Mouse (Mus musculus): ENCODE data around the gene Hist1h2bf. TPM values are rescaled to one million over a fixed set of nuclear protein-coding genes. Genes with fewer than 3 reads are reported as not detected.
"Not testable (repeated sequence)": the region's sequence is repeated elsewhere in the genome, so short reads cannot be mapped to it uniquely, and the experiment has no call there.

Hist1h2bf gene
- polyA plus RNA-seq, 1 experiment from 2014 or later = 6.7 TPM

DNA sequence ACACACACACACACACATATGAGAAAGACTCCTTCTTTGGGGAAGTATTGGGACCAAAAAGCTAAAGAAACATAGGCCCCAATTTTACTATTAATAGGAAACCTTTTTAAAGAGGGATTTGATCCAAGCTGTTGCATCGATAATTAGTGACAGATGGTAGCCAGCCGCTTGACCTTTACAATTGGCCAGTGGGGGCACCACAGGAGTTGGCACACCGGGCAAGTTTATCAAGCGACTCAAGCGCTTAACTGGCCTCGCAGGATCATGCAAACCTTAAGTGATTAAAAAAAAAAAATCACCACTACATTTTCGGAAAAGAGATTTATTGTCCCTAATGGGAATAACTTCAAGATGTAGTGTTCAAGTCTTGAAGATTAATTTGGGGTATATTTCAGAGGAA lies 18.6 kb upstream of the Hist1h2bf start:
- no peak overlapping the region for H3K4me3 ChIP-seq (ENCODE audit: low read length)
- H3K4me2 ChIP-seq (replicated peaks; ENCODE audit: low read depth, low read length) = no peak overlapping the region
- H3K27me3 ChIP-seq (ENCODE audit: control insufficient read depth, insufficient read depth, low read length) = no peaks in the 10 kb centered on the region
- no peaks in the 10 kb centered on the region for H3K36me3 ChIP-seq (ENCODE audit: control insufficient read depth, insufficient read depth, low read length)
- no peaks in the 10 kb centered on the region for H3K9me3 ChIP-seq (ENCODE audit: control insufficient read depth, low read length)
- no peaks in the 10 kb centered on the region for H3K4me1 ChIP-seq (ENCODE audit: control insufficient read depth, insufficient read depth, low read length)
- H3K27ac ChIP-seq (ENCODE audit: low read depth, low read length) = peak overlapping the region; percentile 80
- 72% methylated on average over 7 of the region's 7 CpGs for WGBS
- H3K9ac ChIP-seq (ENCODE audit: low read depth, low read length) = no peak overlapping the region
- ATAC-seq (ENCODE audit: low FRiP score, low TSS enrichment) = no peak

DNA sequence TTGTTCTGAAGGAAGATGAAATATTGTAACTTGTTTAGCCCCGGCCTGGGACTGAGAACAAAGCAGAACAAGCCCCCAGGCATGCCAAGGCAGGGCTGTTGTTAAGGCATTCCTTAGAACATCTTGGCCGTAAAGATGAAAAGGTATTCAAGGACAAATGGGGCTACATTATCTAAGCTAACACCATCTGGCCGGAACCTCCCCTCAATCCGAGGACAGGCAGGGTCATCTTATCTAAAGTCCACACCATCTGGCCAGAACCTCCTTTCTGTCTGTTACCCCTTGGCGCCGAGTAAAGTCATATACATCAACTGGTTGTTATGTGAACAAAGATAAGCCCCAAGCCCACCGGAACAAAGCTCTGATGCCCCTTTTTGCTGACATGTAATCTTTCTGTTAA lies 17.9 kb upstream of the Hist1h2bf start:
- not testable (repeated sequence) for H3K36me3 ChIP-seq (ENCODE audit: control insufficient read depth, insufficient read depth, low read length); H3K4me2 ChIP-seq (replicated peaks; ENCODE audit: low read depth, low read length); H3K27ac ChIP-seq (ENCODE audit: low read depth, low read length); H3K4me1 ChIP-seq (ENCODE audit: control insufficient read depth, insufficient read depth, low read length); H3K27me3 ChIP-seq (ENCODE audit: control insufficient read depth, insufficient read depth, low read length); ATAC-seq (ENCODE audit: low FRiP score, low TSS enrichment); H3K9me3 ChIP-seq (ENCODE audit: control insufficient read depth, low read length); H3K9ac ChIP-seq (ENCODE audit: low read depth, low read length); H3K4me3 ChIP-seq (ENCODE audit: low read length)
- WGBS = 85% methylated on average over 7 of the region's 7 CpGs

DNA sequence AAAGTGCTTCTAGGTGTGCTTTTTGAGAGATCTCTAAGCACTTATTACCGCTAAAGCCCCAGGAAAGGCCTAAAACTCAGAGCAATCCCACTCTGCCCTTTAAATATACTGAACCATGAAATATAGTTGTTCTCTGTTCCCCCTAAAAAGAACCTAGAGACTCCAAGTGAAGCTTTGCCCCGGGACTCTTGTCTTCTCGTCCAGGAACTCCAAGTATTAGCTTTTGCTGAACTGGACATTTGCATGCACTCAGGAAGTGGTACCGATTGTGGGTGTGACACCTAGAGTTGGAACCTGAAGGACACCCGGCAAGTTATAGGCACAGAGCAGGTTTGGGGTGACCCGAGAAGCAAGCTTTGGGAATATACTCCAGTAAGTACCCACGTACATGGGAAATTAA lies 17.2 kb upstream of the Hist1h2bf start:
- H3K4me2 ChIP-seq (replicated peaks; ENCODE audit: low read depth, low read length) = no peak overlapping the region
- 98% methylated on average over 7 of the region's 7 CpGs for WGBS
- no peaks in the 10 kb centered on the region for H3K36me3 ChIP-seq (ENCODE audit: control insufficient read depth, insufficient read depth, low read length)
- no peaks in the 10 kb centered on the region for H3K9me3 ChIP-seq (ENCODE audit: control insufficient read depth, low read length)
- H3K27ac ChIP-seq (ENCODE audit: low read depth, low read length) = no peak overlapping the region
- no peaks in the 10 kb centered on the region for H3K4me1 ChIP-seq (ENCODE audit: control insufficient read depth, insufficient read depth, low read length)
- H3K4me3 ChIP-seq (ENCODE audit: low read length) = no peak overlapping the region
- no peak overlapping the region for H3K9ac ChIP-seq (ENCODE audit: low read depth, low read length)
- no peak for ATAC-seq (ENCODE audit: low FRiP score, low TSS enrichment)
- H3K27me3 ChIP-seq (ENCODE audit: control insufficient read depth, insufficient read depth, low read length) = no peaks in the 10 kb centered on the region

DNA sequence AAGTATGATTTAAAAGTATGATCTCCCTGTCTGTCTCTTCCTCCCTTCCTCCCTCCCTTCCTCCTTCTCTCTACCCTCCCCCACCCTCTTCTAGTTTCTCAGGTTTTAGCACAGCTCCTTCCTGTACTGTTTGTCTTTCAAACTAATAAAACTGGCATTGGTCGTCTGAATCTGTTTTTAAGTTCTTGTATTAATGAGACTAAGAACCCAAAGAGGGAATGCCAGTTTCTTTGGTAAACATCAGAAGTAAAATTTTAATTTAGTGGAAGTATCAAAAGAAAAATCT lies 12.9 kb upstream of the Hist1h2bf start:
- H3K27me3 ChIP-seq (ENCODE audit: control insufficient read depth, insufficient read depth, low read length) = no peaks in the 10 kb centered on the region
- WGBS = 3% methylated on average over 1 of the region's 1 CpGs

DNA sequence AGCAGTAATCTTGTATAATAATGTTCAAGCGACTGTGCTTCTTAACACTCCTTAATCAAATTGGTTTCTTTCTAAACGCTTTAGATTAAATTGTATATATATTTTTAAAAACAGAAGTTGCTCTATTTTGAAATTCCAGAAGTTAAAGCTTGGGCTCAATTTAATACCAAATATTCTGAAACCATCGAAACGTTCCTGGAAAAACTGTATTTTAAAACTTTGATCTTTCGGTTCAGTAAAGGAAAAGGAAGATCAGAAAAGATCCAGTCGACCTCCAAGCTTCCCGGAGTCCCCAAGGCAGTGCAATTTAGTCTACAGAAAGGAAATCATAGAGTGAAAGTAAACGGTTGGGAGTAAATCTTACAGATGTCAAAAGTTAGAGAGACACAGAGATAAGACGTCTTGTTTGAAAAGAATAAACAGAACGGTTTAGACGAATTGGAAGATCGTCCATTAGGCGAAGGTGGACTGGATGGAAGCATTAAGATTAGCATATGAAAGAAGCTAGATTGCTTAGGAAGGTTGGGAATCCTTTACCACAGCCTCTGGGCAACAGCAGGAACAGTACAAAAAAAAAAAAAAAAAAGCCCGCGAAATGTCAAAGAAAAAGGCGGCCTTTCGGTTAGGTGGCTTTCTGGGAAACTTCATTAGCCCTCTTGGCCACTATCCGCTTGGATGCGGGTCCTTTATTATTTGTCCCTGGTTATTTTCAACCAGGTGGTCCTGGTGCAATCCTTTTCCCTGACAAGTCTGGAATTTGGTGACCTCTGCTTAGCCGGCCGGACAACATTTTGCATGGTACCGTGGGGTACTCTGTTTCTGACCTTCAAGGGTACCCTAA lies 12.3 kb upstream of the Hist1h2bf start:
- no peaks in the 10 kb centered on the region for H3K36me3 ChIP-seq (ENCODE audit: control insufficient read depth, insufficient read depth, low read length)
- H3K27me3 ChIP-seq (ENCODE audit: control insufficient read depth, insufficient read depth, low read length) = no peaks in the 10 kb centered on the region
- ATAC-seq (ENCODE audit: low FRiP score, low TSS enrichment) = no peak
- H3K9me3 ChIP-seq (ENCODE audit: control insufficient read depth, low read length) = no peaks in the 10 kb centered on the region
- H3K4me3 ChIP-seq (ENCODE audit: low read length) = peak overlapping the region; percentile 44
- H3K4me2 ChIP-seq (replicated peaks; ENCODE audit: low read depth, low read length) = peak overlapping the region; percentile 59
- H3K4me1 ChIP-seq (ENCODE audit: control insufficient read depth, insufficient read depth, low read length) = peaks cover 12% of the 10 kb centered on the region
- peak overlapping the region; percentile 98 for H3K27ac ChIP-seq (ENCODE audit: low read depth, low read length)
- 2% methylated on average over 22 of the region's 22 CpGs for WGBS
- H3K9ac ChIP-seq (ENCODE audit: low read depth, low read length) = peak overlapping the region; percentile 63

More for the DNA sequence above, 12.9 kb upstream of the Hist1h2bf start:
- Histone ChIP-seq H3K27ac (ENCODE audit: low read depth, low read length) (peak overlapping the region; percentile 98), H3K9me3 (ENCODE audit: control insufficient read depth, low read length) (no peaks in the 10 kb centered on the region), H3K4me2 (replicated peaks; ENCODE audit: low read depth, low read length) (peak overlapping the region; percentile 59), H3K36me3 (ENCODE audit: control insufficient read depth, insufficient read depth, low read length) (no peaks in the 10 kb centered on the region), H3K9ac (ENCODE audit: low read depth, low read length) (peak overlapping the region; percentile 63), H3K4me1 (ENCODE audit: control insufficient read depth, insufficient read depth, low read length) (peaks cover 12% of the 10 kb centered on the region), H3K4me3 (ENCODE audit: low read length) (peak overlapping the region; percentile 33; the same call in 1 of the 2 replicates)
- no peak for ATAC-seq (ENCODE audit: low FRiP score, low TSS enrichment)

DNA sequence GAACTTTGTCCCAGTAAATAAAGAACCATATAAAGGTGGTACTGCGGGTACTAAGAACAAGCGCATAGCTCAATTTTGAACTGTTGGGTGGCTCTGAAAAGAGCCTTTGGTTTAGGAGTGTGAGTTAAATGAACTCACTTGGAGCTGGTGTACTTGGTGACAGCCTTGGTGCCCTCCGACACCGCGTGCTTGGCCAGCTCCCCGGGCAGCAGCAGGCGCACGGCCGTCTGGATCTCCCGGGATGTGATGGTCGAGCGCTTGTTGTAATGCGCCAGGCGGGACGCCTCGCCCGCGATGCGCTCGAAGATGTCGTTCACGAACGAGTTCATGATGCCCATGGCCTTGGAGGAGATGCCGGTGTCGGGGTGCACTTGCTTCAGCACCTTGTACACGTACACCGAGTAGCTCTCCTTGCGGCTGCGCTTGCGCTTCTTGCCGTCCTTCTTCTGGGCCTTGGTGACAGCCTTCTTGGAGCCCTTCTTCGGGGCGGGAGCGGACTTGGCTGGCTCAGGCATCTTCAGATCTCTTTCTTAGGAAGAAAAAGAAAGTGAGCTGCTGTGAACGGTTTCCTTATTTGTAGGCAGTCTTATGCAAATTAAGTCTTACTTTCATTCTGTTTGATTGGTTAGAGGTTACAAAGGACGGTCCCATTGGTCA lies 11.6 kb upstream of the Hist1h2bf start:
- peak overlapping the region; percentile 60 for H3K4me2 ChIP-seq (replicated peaks; ENCODE audit: low read depth, low read length)
- peak; percentile 87 for ATAC-seq (ENCODE audit: low FRiP score, low TSS enrichment)
- peak overlapping the region; percentile 93 for H3K27ac ChIP-seq (ENCODE audit: low read depth, low read length)
- not testable (repeated sequence) for H3K9me3 ChIP-seq (ENCODE audit: control insufficient read depth, low read length); H3K36me3 ChIP-seq (ENCODE audit: control insufficient read depth, insufficient read depth, low read length); H3K27me3 ChIP-seq (ENCODE audit: control insufficient read depth, insufficient read depth, low read length)
- H3K9ac ChIP-seq (ENCODE audit: low read depth, low read length) = peak overlapping the region; percentile 71
- peak overlapping the region; percentile 44 for H3K4me3 ChIP-seq (ENCODE audit: low read length)
- WGBS = under 1% methylated on average over 19 of the region's 36 CpGs
- peaks cover 17% of the 10 kb centered on the region for H3K4me1 ChIP-seq (ENCODE audit: control insufficient read depth, insufficient read depth, low read length)

DNA sequence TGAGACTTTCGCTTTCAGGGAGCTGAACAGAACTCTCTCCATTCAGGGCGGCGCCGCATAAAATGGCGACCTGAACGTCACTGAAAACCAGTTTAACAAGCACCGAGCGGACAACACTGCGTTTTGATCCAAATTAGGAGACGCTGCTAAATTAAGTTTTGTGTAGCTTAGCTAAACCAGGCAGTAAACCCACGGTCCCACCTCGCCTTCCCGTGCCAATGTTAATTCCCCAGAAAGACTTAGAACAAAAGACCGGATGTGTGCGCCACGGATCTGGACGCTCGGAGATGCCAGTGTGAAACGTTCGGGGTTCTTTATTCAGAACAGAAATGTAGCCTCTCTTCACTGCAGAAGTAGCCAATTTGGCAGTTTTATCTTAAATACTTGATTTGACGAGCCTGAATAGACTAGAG lies 11.0 kb upstream of the Hist1h2bf start:
- Histone ChIP-seq H3K27me3 (ENCODE audit: control insufficient read depth, insufficient read depth, low read length) (no peaks in the 10 kb centered on the region), H3K9me3 (ENCODE audit: control insufficient read depth, low read length) (no peaks in the 10 kb centered on the region), H3K4me2 (replicated peaks; ENCODE audit: low read depth, low read length) (peak overlapping the region; percentile 60), H3K4me1 (ENCODE audit: control insufficient read depth, insufficient read depth, low read length) (peaks cover 17% of the 10 kb centered on the region), H3K9ac (ENCODE audit: low read depth, low read length) (peak overlapping the region; percentile 71), H3K4me3 (ENCODE audit: low read length) (peak overlapping the region; percentile 44), H3K27ac (ENCODE audit: low read depth, low read length) (peak overlapping the region; percentile 93), H3K36me3 (ENCODE audit: control insufficient read depth, insufficient read depth, low read length) (no peaks in the 10 kb centered on the region)
- WGBS = under 1% methylated on average over 21 of the region's 21 CpGs
- ATAC-seq (ENCODE audit: low FRiP score, low TSS enrichment) = no peak

DNA sequence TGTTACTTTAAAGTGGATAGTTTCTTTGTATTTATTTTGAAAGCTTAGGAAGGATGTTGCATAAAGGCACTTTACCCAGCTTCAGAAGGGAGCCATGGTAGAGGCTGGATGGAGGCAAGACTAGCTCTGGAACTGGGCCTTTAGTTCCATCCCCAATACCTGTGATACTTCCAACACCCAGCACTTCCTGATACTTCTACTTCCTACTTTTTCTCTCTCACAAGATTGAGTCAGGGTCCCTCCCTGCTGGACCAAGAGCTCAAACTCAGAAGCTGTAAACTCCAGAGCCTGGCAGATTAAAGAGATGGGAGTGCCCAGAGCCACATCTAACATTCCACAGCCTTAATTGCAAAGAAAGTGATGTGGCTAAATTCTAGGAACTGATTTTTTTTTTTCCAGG lies 10.3 kb upstream of the Hist1h2bf start:
- peak overlapping the region; percentile 93 for H3K27ac ChIP-seq (ENCODE audit: low read depth, low read length)
- peak overlapping the region; percentile 71 for H3K9ac ChIP-seq (ENCODE audit: low read depth, low read length)
- H3K36me3 ChIP-seq (ENCODE audit: control insufficient read depth, insufficient read depth, low read length) = no peaks in the 10 kb centered on the region
- peaks cover 17% of the 10 kb centered on the region for H3K4me1 ChIP-seq (ENCODE audit: control insufficient read depth, insufficient read depth, low read length)
- H3K9me3 ChIP-seq (ENCODE audit: control insufficient read depth, low read length) = no peaks in the 10 kb centered on the region
- ATAC-seq (ENCODE audit: low FRiP score, low TSS enrichment) = no peak
- no peaks in the 10 kb centered on the region for H3K27me3 ChIP-seq (ENCODE audit: control insufficient read depth, insufficient read depth, low read length)
- H3K4me3 ChIP-seq (ENCODE audit: low read length) = peak overlapping the region; percentile 44
- peak overlapping the region; percentile 60 for H3K4me2 ChIP-seq (replicated peaks; ENCODE audit: low read depth, low read length)

DNA sequence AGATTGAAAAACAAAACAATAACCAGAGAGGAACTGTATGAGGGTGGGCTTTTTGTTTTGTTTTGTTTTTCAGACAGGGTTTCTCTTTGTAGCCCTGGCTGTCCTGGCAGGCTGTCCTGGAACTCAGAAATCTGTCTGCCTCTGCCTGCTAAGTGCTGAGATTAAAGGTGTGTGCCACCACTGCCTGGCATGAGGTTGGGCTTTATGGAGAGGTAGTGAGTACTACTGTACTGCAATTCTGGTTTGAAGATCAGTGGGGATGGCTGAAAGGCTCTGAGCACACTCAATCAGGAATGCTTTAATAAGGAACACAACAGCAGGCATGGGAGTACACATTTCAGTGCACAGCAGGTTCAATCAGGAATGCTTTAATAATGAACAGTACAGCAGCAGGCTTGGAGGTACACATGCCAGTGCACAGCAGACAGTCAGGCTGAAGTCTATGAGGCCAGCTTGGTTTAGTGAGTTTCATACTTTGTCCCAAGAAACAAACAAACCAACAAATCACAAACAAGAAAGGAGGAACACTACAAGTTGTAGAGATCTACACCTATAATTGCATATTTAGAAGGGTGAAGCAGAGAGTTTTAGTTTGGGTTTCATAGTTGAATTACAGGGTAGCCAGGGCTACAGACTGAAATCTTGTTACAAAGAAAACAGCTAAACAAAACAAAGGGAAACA lies 9.5 kb upstream of the Hist1h2bf start:
- Histone ChIP-seq H3K36me3 (ENCODE audit: control insufficient read depth, insufficient read depth, low read length) (no peaks in the 10 kb centered on the region), H3K9ac (ENCODE audit: low read depth, low read length) (no peak overlapping the region; the same call in 1 of the 2 replicates), H3K4me3 (ENCODE audit: low read length) (no peak overlapping the region), H3K27me3 (ENCODE audit: control insufficient read depth, insufficient read depth, low read length) (no peaks in the 10 kb centered on the region), H3K4me1 (ENCODE audit: control insufficient read depth, insufficient read depth, low read length) (peaks cover 17% of the 10 kb centered on the region), H3K27ac (ENCODE audit: low read depth, low read length) (peak overlapping the region; percentile 97), H3K9me3 (ENCODE audit: control insufficient read depth, low read length) (no peaks in the 10 kb centered on the region), H3K4me2 (replicated peaks; ENCODE audit: low read depth, low read length) (no peak overlapping the region)
- ATAC-seq (ENCODE audit: low FRiP score, low TSS enrichment) = no peak
